Mouse (Mus musculus) heart, adult 2 months (tissue): ENCODE measurements at regions not wholly inside any gene's neighbourhood (a gene's known extent, or its start where the extent isn't known, plus 50 kb on each side); places are given as distances from the start of the nearest gene placed in this dataset.

Experiments
- CTCF ChIP-seq: fragments of 200-600 bp; IDR thresholded peaks from 2 replicates; pipeline ENCODE4 v1.8.1; 2022; ENCODE audit warnings: antibody characterized with exemption, mild to moderate bottlenecking, moderate library complexity
- POLR2A ChIP-seq: fragments of 200-500 bp; IDR thresholded peaks from 2 replicates; pipeline ENCODE4 v1.6.1; 2011; ENCODE audit warnings: mild to moderate bottlenecking, low read depth, low read length, control low read depth; ENCODE audit not compliant: insufficient read depth

DNA sequence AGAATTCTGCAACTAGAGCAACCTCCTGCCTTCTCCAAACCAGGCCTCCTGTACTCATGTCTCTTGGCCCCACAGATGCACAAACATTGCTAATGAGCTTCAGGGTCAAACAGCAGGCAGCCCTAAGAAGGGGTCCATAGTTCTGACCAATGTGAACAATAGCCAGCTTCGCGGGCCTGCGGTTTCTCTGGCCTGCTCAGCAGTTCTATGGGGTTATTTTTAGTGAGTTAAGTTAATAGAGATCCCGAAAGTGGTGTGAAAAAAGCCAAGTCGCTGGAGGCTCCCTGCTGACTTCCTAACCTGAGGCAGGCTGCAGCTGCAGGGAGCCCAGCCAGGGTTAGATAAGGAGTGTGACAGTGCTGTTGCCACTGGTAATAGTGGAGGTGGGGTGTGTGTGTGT is 106.6 kb downstream of the Pdcd6ip start:
- TF ChIP-seq CTCF (no peak), POLR2A (no peak)
